Mouse (Mus musculus): ENCODE measurements at regions not wholly inside any gene's neighbourhood (a gene's known extent, or its start where the extent isn't known, plus 50 kb on each side); places are given as distances from the start of the nearest gene placed in this dataset.

- no peak overlapping the region for H3K9ac ChIP-seq (replicated peaks; ENCODE audit: low read depth, low read length)
- H3K27ac ChIP-seq (ENCODE audit: low read depth): no peak overlapping the region
- no peaks in the 10 kb centered on the region for H3K4me1 ChIP-seq (ENCODE audit: control insufficient read depth, insufficient read depth)
- WGBS: 41% methylated on average over 2 of the region's 2 CpGs
- ATAC-seq (ENCODE audit: insufficient read depth, low read depth) (no peak), DNase-seq (ENCODE audit: low spot score) (no peak)
- no peaks in the 10 kb centered on the region for H3K9me3 ChIP-seq (replicated peaks; ENCODE audit: control insufficient read depth, low read length)
- TF ChIP-seq EP300 (IDR thresholded peaks at IDR 0.05; ENCODE audit: low read depth): no peak
- TF ChIP-seq CTCF (IDR thresholded peaks at IDR 0.05; ENCODE audit: low read depth): no peak
- H3K4me2 ChIP-seq (ENCODE audit: low read depth, low read length): no peak overlapping the region
- no peaks in the 10 kb centered on the region for H3K27me3 ChIP-seq (ENCODE audit: control insufficient read depth, insufficient read depth, low read length)
- H3K36me3 ChIP-seq (replicated peaks; ENCODE audit: control insufficient read depth, insufficient read depth, low read length): no peaks in the 10 kb centered on the region
- H3K4me3 ChIP-seq (ENCODE audit: low read depth, low read length): no peak overlapping the region
Observed at GRCm38 (mm10) chr12:7919709-7920324, 57.6 kb upstream of the Apob start.

- H3K27me3 ChIP-seq (ENCODE audit: control insufficient read depth, insufficient read depth, low read length): no peaks in the 10 kb centered on the region
- H3K4me1 ChIP-seq (ENCODE audit: control insufficient read depth, insufficient read depth): no peaks in the 10 kb centered on the region
- TF ChIP-seq EP300 (IDR thresholded peaks at IDR 0.05; ENCODE audit: low read depth) (no peak), CTCF (IDR thresholded peaks at IDR 0.05; ENCODE audit: low read depth) (no peak)
- no peak overlapping the region for H3K9ac ChIP-seq (replicated peaks; ENCODE audit: low read depth, low read length)
- no peak overlapping the region for H3K4me3 ChIP-seq (ENCODE audit: low read depth, low read length)
- no peaks in the 10 kb centered on the region for H3K36me3 ChIP-seq (replicated peaks; ENCODE audit: control insufficient read depth, insufficient read depth, low read length)
- no peak for ATAC-seq (ENCODE audit: insufficient read depth, low read depth)
- no peak overlapping the region for H3K27ac ChIP-seq (ENCODE audit: low read depth)
- DNase-seq (ENCODE audit: low spot score): no peak
- no peak overlapping the region for H3K4me2 ChIP-seq (ENCODE audit: low read depth, low read length)
- H3K9me3 ChIP-seq (replicated peaks; ENCODE audit: control insufficient read depth, low read length): no peaks in the 10 kb centered on the region
- WGBS: 53% methylated on average over 1 of the region's 1 CpGs
Observed at GRCm38 (mm10) chr12:7920888-7921287, 56.6 kb upstream of the Apob start.
